8 mouse cellular contexts compared by ENCODE assay signal in the genomic region with DNA sequence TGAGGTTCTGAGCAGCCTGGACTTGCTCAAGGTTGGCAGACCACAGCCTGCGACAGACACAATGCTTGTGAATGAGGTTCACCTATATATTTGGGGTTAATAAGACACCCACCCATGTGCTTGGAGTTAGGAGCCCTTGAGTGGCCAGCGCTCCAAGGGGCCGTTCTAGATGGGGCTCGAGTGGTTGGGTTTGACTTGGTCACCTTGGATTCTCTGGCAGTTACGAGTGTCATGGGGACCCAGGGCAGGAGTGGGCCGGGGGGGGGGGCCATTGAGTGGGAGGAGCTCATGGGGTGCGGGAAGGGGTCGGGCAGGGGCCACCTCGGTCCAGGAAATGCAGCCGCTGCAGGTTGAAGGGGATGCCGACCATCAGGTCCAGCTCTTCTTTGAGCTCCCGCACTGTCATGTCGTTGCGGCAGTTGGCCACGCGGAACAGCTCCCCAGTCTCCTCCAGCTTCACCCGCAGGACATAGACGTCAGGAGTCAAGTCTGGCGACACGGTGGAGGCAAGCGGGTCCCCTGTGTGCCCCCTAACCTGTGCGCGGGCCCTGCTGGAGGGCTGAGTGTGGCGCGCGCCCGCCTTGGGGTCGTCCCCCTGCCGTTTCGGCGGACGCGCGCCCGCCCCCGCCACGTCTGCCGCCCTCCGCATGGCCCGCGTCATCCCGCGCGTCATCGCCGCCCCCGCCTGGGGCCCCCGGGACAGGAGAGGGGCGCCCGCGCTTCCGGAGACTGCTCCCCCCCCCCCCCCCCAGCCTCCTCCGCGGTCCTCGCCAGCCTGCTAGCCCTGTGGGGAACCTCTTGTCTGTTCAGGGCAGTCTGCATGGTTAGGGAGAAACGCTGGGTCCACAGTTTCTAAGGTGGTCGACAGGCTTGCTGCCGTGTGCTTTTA. TPM values are rescaled to one million over a fixed set of nuclear protein-coding genes. Genes with fewer than 3 reads are reported as not detected.
A peak's percentile ranks its signal among the peaks of the same experiment; 100 is the strongest.
DNase-seq lines count a peak whose midpoint lies in the region; ATAC-seq and TF ChIP-seq lines count a peak whose summit lies in the region.

Gene Ankrd60 (minus strand): TSS at position 697 of the 889 bp plus-strand sequence.

- peak within 1 kb of the TSS; percentile 40 for H3K4me3 ChIP-seq in lung, embryonic 15.5 days
- H3K4me3 ChIP-seq in lung, adult 2 months (replicated peaks; ENCODE audit: extremely low read depth, low read depth, low read length), result no peak within 1 kb of the TSS
- H3K4me3 ChIP-seq in embryonic facial prominence, embryonic 10.5 days, result peak within 1 kb of the TSS; percentile 63
- H3K4me3 ChIP-seq in hindbrain, postnatal 0 days (ENCODE audit: low read length), result peak within 1 kb of the TSS; percentile 41
- peak within 1 kb of the TSS; percentile 41 for H3K4me3 ChIP-seq in midbrain, embryonic 11.5 days (ENCODE audit: low read depth, low read length)
- peak within 1 kb of the TSS; percentile 45 for H3K4me3 ChIP-seq in stomach, embryonic 15.5 days (replicated peaks)

- peak; percentile 67 for ATAC-seq in lung, embryonic 15.5 days (ENCODE audit: borderline replicate concordance, extremely low read depth, low FRiP score, low TSS enrichment)
- ATAC-seq in hindbrain, postnatal 0 days, result peak; percentile 75
- ATAC-seq in midbrain, embryonic 11.5 days (ENCODE audit: low FRiP score), result peak; percentile 85
- ATAC-seq in stomach, embryonic 15.5 days (ENCODE audit: insufficient read depth, low FRiP score, low read depth), result peak; percentile 54

- H3K27ac ChIP-seq in lung, embryonic 15.5 days, result no peak within 1 kb of the TSS
- H3K27ac ChIP-seq in embryonic facial prominence, embryonic 10.5 days (replicated peaks), result peak within 1 kb of the TSS; percentile 60
- no peak within 1 kb of the TSS for H3K27ac ChIP-seq in hindbrain, postnatal 0 days
- H3K27ac ChIP-seq in midbrain, embryonic 11.5 days (ENCODE audit: low read depth, low read length), result no peak within 1 kb of the TSS
- H3K27ac ChIP-seq in stomach, embryonic 15.5 days, result no peak within 1 kb of the TSS

- H3K4me2 ChIP-seq in lung, embryonic 15.5 days, result peak within 1 kb of the TSS; percentile 85
- H3K4me2 ChIP-seq in hindbrain, postnatal 0 days (ENCODE audit: low read depth, low read length), result peak within 1 kb of the TSS; percentile 68
- peak within 1 kb of the TSS; percentile 86 for H3K4me2 ChIP-seq in midbrain, embryonic 11.5 days
- H3K4me2 ChIP-seq in stomach, embryonic 15.5 days, result peak within 1 kb of the TSS; percentile 91

- H3K36me3 ChIP-seq in lung, embryonic 15.5 days, result no peaks in the 10 kb centered on the region
- no peaks in the 10 kb centered on the region for H3K36me3 ChIP-seq in embryonic facial prominence, embryonic 10.5 days (replicated peaks)
- H3K36me3 ChIP-seq in hindbrain, postnatal 0 days (ENCODE audit: insufficient read depth, low read length), result no peaks in the 10 kb centered on the region
- H3K36me3 ChIP-seq in midbrain, embryonic 11.5 days (ENCODE audit: control insufficient read depth, insufficient read depth, low read length), result no peaks in the 10 kb centered on the region
- H3K36me3 ChIP-seq in stomach, embryonic 15.5 days, result no peaks in the 10 kb centered on the region

- H3K9ac ChIP-seq in lung, embryonic 15.5 days, result peak within 1 kb of the TSS; percentile 32
- peak within 1 kb of the TSS; percentile 35; the same call in 1 of the 2 replicates for H3K9ac ChIP-seq in hindbrain, postnatal 0 days (replicated peaks; ENCODE audit: low read length)
- peak within 1 kb of the TSS; percentile 54 for H3K9ac ChIP-seq in midbrain, embryonic 11.5 days (ENCODE audit: low read length)
- H3K9ac ChIP-seq in stomach, embryonic 15.5 days, result no peak within 1 kb of the TSS; the same call in 1 of the 2 replicates

- 10% methylated on average over 40 of the region's 58 CpGs for WGBS in lung, embryonic 15.5 days
- WGBS in lung, adult 2 months, result 7% methylated on average over 58 of the region's 58 CpGs
- 10% methylated on average over 58 of the region's 58 CpGs for WGBS in embryonic facial prominence, embryonic 10.5 days
- WGBS in hindbrain, postnatal 0 days, result 14% methylated on average over 37 of the region's 58 CpGs
- WGBS in midbrain, embryonic 11.5 days, result 14% methylated on average over 39 of the region's 58 CpGs
- WGBS in stomach, embryonic 15.5 days, result 8% methylated on average over 57 of the region's 58 CpGs

- 0 out of 2 replicates have a peak, but pooled peaks cover 10% of the 10 kb centered on the region for H3K4me1 ChIP-seq in lung, embryonic 15.5 days
- H3K4me1 ChIP-seq in lung, adult 2 months (ENCODE audit: control insufficient read depth, insufficient read depth, low read length), result no peaks in the 10 kb centered on the region
- peaks cover 12% of the 10 kb centered on the region for H3K4me1 ChIP-seq in embryonic facial prominence, embryonic 10.5 days
- H3K4me1 ChIP-seq in hindbrain, postnatal 0 days (ENCODE audit: insufficient read depth, low read length), result no peaks in the 10 kb centered on the region
- H3K4me1 ChIP-seq in midbrain, embryonic 11.5 days (ENCODE audit: control insufficient read depth, insufficient read depth, low read length), result peaks cover 6% of the 10 kb centered on the region; the same call in 1 of the 2 replicates
- H3K4me1 ChIP-seq in stomach, embryonic 15.5 days, result peaks cover 9% of the 10 kb centered on the region; the same call in 1 of the 2 replicates

- TF ChIP-seq CTCF in lung, adult 2 months (IDR thresholded peaks at IDR 0.05; ENCODE audit: insufficient read depth, low read length), result no peak
- peak; percentile 16; the same call in 1 of the 2 replicates for TF ChIP-seq CTCF in hindbrain, postnatal 0 days (IDR thresholded peaks at IDR 0.05; ENCODE audit: low read depth)

- no peaks in the 10 kb centered on the region for H3K9me3 ChIP-seq in lung, embryonic 15.5 days
- no peaks in the 10 kb centered on the region for H3K9me3 ChIP-seq in embryonic facial prominence, embryonic 10.5 days
- no peaks in the 10 kb centered on the region for H3K9me3 ChIP-seq in hindbrain, postnatal 0 days (ENCODE audit: low read length)
- H3K9me3 ChIP-seq in midbrain, embryonic 11.5 days (ENCODE audit: control insufficient read depth, low read length), result no peaks in the 10 kb centered on the region
- H3K9me3 ChIP-seq in stomach, embryonic 15.5 days, result no peaks in the 10 kb centered on the region

- TF ChIP-seq POLR2A in lung, adult 2 months (IDR thresholded peaks at IDR 0.05; ENCODE audit: borderline replicate concordance, extremely low read depth, low read depth, low read length), result no peak

- no peak for DNase-seq in lung, adult 2 months
- peak; percentile 66 for DNase-seq in embryonic facial prominence, embryonic 10.5 days (ENCODE audit: low spot score)
- peak; percentile 20 for DNase-seq in hindbrain, postnatal 0 days (ENCODE audit: low spot score)
- peak; percentile 91 for DNase-seq in midbrain, embryonic 11.5 days (ENCODE audit: low spot score, missing footprints)
- no peak for DNase-seq in MN1 (ENCODE audit: low spot score)
- DNase-seq in cerebellum, adult 18-20 months, result no peak

- peaks cover 13% of the 10 kb centered on the region; the same call in 1 of the 2 replicates for H3K27me3 ChIP-seq in lung, embryonic 15.5 days
- H3K27me3 ChIP-seq in embryonic facial prominence, embryonic 10.5 days (replicated peaks; ENCODE audit: low read depth, poor library complexity, severe bottlenecking), result peaks cover 41% of the 10 kb centered on the region
- H3K27me3 ChIP-seq in hindbrain, postnatal 0 days (ENCODE audit: insufficient read depth, low read length), result peaks cover 7% of the 10 kb centered on the region; the same call in 1 of the 2 replicates
- H3K27me3 ChIP-seq in midbrain, embryonic 11.5 days (ENCODE audit: control insufficient read depth, insufficient read depth, low read length), result no peaks in the 10 kb centered on the region
- 0 out of 2 replicates have a peak, but pooled peaks cover 4% of the 10 kb centered on the region for H3K27me3 ChIP-seq in stomach, embryonic 15.5 days (replicated peaks)

RNA-seq across cellular contexts. Expression of gene Ankrd60, which starts in this region (rescaled TPM):
- not detected in 2 replicates for polyA plus RNA-seq in lung, embryonic 15.5 days (2015; fragmentation: Nextera tagmentation; extraction: Ambion mirVana)
- polyA plus RNA-seq in lung, adult 2 months (2012; rRNA removed), result not detected in 2 replicates
- polyA plus RNA-seq in embryonic facial prominence, embryonic 10.5 days (2016; fragmentation: Nextera tagmentation; extraction: Ambion mirVana), result not detected in 2 replicates
- total RNA-seq in hindbrain, postnatal 0 days (2014; rRNA removed), result not detected in 2 replicates
- polyA plus RNA-seq in hindbrain, postnatal 0 days (2015; fragmentation: Nextera tagmentation; extraction: Ambion mirVana), result not detected in 2 replicates
- polyA plus RNA-seq in midbrain, embryonic 11.5 days (2014; fragmentation: Nextera tagmentation; extraction: Ambion mirVana), result not detected in 2 replicates
- polyA plus RNA-seq in stomach, embryonic 15.5 days (2015; fragmentation: Nextera tagmentation; extraction: Ambion mirVana), result not detected in 2 replicates

Comparison
In these comparisons a context has a peak if more than half of its experiments do, and no peak if none do; other contexts are left out.
1. Peak in ATAC-seq, H3K4me3 ChIP-seq, H3K9ac ChIP-seq and H3K4me2 ChIP-seq in lung, embryonic 15.5 days; RNA of the gene not detected or under 1 TPM.
2. Peak in DNase-seq, H3K4me3 ChIP-seq and H3K27ac ChIP-seq in embryonic facial prominence, embryonic 10.5 days; RNA of the gene not detected or under 1 TPM.
3. Peak in DNase-seq, ATAC-seq, H3K4me3 ChIP-seq, H3K9ac ChIP-seq and H3K4me2 ChIP-seq in hindbrain, postnatal 0 days; RNA of the gene not detected or under 1 TPM.
4. Peak in DNase-seq, ATAC-seq, H3K4me3 ChIP-seq, H3K9ac ChIP-seq and H3K4me2 ChIP-seq in midbrain, embryonic 11.5 days; RNA of the gene not detected or under 1 TPM.
5. Peak in ATAC-seq, H3K4me3 ChIP-seq and H3K4me2 ChIP-seq in stomach, embryonic 15.5 days; RNA of the gene not detected or under 1 TPM.